Mouse (Mus musculus): ENCODE measurements at regions not wholly inside any gene's neighbourhood (a gene's known extent, or its start where the extent isn't known, plus 50 kb on each side); places are given as distances from the start of the nearest gene placed in this dataset.

GRCm38 (mm10) chr11:64579826-64580225, 143.4 kb upstream of the F930015N05Rik start:
- no peak for TF ChIP-seq USF1 (IDR thresholded peaks at IDR 0.05; ENCODE audit: low read depth)
- no peak for TF ChIP-seq FOSL1 (IDR thresholded peaks at IDR 0.05; ENCODE audit: insufficient read depth, low read length, poor library complexity, severe bottlenecking)
- no peak for TF ChIP-seq MYOG (IDR thresholded peaks at IDR 0.05; ENCODE audit: control insufficient read depth, extremely low read depth, insufficient read length)
- TF ChIP-seq MYOD1 (IDR thresholded peaks at IDR 0.05; ENCODE audit: control insufficient read depth, insufficient read length, low read depth) = no peak
- TF ChIP-seq MAX (IDR thresholded peaks at IDR 0.05) = no peak
- no peak for TF ChIP-seq CEBPB (IDR thresholded peaks at IDR 0.05; ENCODE audit: low read depth)
- TF ChIP-seq CTCF (IDR thresholded peaks at IDR 0.05; ENCODE audit: control insufficient read depth, insufficient read depth, insufficient read length) = no peak
- Histone ChIP-seq H3K27me3 (ENCODE audit: control insufficient read depth, insufficient read depth, insufficient read length) (no peaks in the 10 kb centered on the region), H3K4me3 (ENCODE audit: insufficient read depth, poor library complexity, severe bottlenecking) (no peak overlapping the region), H3K79me3 (ENCODE audit: low read depth) (no peaks in the 10 kb centered on the region), H3K79me2 (ENCODE audit: control insufficient read depth, insufficient read depth) (no peaks in the 10 kb centered on the region), H3K36me3 (ENCODE audit: control insufficient read depth, insufficient read depth) (no peaks in the 10 kb centered on the region), H3ac (ENCODE audit: control insufficient read depth, insufficient read length, low read depth) (no peak overlapping the region)

GRCm38 (mm10) chr11:64586056-64586455, 149.6 kb upstream of the F930015N05Rik start:
- Histone ChIP-seq H3ac (ENCODE audit: control insufficient read depth, insufficient read length, low read depth) (no peak overlapping the region), H3K27me3 (ENCODE audit: control insufficient read depth, insufficient read depth, insufficient read length) (no peaks in the 10 kb centered on the region), H3K79me3 (ENCODE audit: low read depth) (no peaks in the 10 kb centered on the region), H3K79me2 (ENCODE audit: control insufficient read depth, insufficient read depth) (no peaks in the 10 kb centered on the region), H3K4me3 (ENCODE audit: insufficient read depth, poor library complexity, severe bottlenecking) (no peak overlapping the region), H3K36me3 (ENCODE audit: control insufficient read depth, insufficient read depth) (no peaks in the 10 kb centered on the region)
- TF ChIP-seq FOSL1 (IDR thresholded peaks at IDR 0.05; ENCODE audit: insufficient read depth, low read length, poor library complexity, severe bottlenecking) (no peak), MAX (IDR thresholded peaks at IDR 0.05) (no peak), MYOD1 (IDR thresholded peaks at IDR 0.05; ENCODE audit: control insufficient read depth, insufficient read length, low read depth) (no peak), MYOG (IDR thresholded peaks at IDR 0.05; ENCODE audit: control insufficient read depth, extremely low read depth, insufficient read length) (no peak), CEBPB (IDR thresholded peaks at IDR 0.05; ENCODE audit: low read depth) (no peak)

- no peaks in the 10 kb centered on the region for H3K79me3 ChIP-seq (ENCODE audit: low read depth)
- H3K36me3 ChIP-seq (ENCODE audit: control insufficient read depth, insufficient read depth) = no peaks in the 10 kb centered on the region
- H3ac ChIP-seq (ENCODE audit: control insufficient read depth, insufficient read length, low read depth) = no peak overlapping the region
- no peaks in the 10 kb centered on the region for H3K27me3 ChIP-seq (ENCODE audit: control insufficient read depth, insufficient read depth, insufficient read length)
- TF ChIP-seq MAX (IDR thresholded peaks at IDR 0.05) (no peak), FOSL1 (IDR thresholded peaks at IDR 0.05; ENCODE audit: insufficient read depth, low read length, poor library complexity, severe bottlenecking) (no peak), CEBPB (IDR thresholded peaks at IDR 0.05; ENCODE audit: low read depth) (no peak), CTCF (IDR thresholded peaks at IDR 0.05; ENCODE audit: control insufficient read depth, insufficient read depth, insufficient read length) (no peak), USF1 (IDR thresholded peaks at IDR 0.05; ENCODE audit: low read depth) (no peak), MYOG (IDR thresholded peaks at IDR 0.05; ENCODE audit: control insufficient read depth, extremely low read depth, insufficient read length) (no peak), MYOD1 (IDR thresholded peaks at IDR 0.05; ENCODE audit: control insufficient read depth, insufficient read length, low read depth) (no peak)
- H3K79me2 ChIP-seq (ENCODE audit: control insufficient read depth, insufficient read depth) = no peaks in the 10 kb centered on the region
- no peak overlapping the region for H3K4me3 ChIP-seq (ENCODE audit: insufficient read depth, poor library complexity, severe bottlenecking)
These were observed 150.7 kb upstream of the F930015N05Rik start for GRCm38 (mm10) chr11:64587034-64587710.

GRCm38 (mm10) chr11:64587751-64588600, 151.5 kb upstream of the F930015N05Rik start:
- no peak overlapping the region for H3ac ChIP-seq (ENCODE audit: control insufficient read depth, insufficient read length, low read depth)
- TF ChIP-seq CTCF (IDR thresholded peaks at IDR 0.05; ENCODE audit: control insufficient read depth, insufficient read depth, insufficient read length) (no peak), FOSL1 (IDR thresholded peaks at IDR 0.05; ENCODE audit: insufficient read depth, low read length, poor library complexity, severe bottlenecking) (no peak), USF1 (IDR thresholded peaks at IDR 0.05; ENCODE audit: low read depth) (no peak), MYOG (IDR thresholded peaks at IDR 0.05; ENCODE audit: control insufficient read depth, extremely low read depth, insufficient read length) (no peak), MAX (IDR thresholded peaks at IDR 0.05) (no peak), MYOD1 (IDR thresholded peaks at IDR 0.05; ENCODE audit: control insufficient read depth, insufficient read length, low read depth) (no peak), CEBPB (IDR thresholded peaks at IDR 0.05; ENCODE audit: low read depth) (no peak)
- H3K79me3 ChIP-seq (ENCODE audit: low read depth) = no peaks in the 10 kb centered on the region
- no peaks in the 10 kb centered on the region for H3K79me2 ChIP-seq (ENCODE audit: control insufficient read depth, insufficient read depth)
- H3K27me3 ChIP-seq (ENCODE audit: control insufficient read depth, insufficient read depth, insufficient read length) = no peaks in the 10 kb centered on the region
- H3K4me3 ChIP-seq (ENCODE audit: insufficient read depth, poor library complexity, severe bottlenecking) = no peak overlapping the region
- no peaks in the 10 kb centered on the region for H3K36me3 ChIP-seq (ENCODE audit: control insufficient read depth, insufficient read depth)

GRCm38 (mm10) chr11:64588601-64588989, 152.1 kb upstream of the F930015N05Rik start:
- no peaks in the 10 kb centered on the region for H3K36me3 ChIP-seq (ENCODE audit: control insufficient read depth, insufficient read depth)

More at GRCm38 (mm10) chr11:64588601-64588989, 152.1 kb upstream of the F930015N05Rik start:
- Histone ChIP-seq H3K79me2 (ENCODE audit: control insufficient read depth, insufficient read depth) (no peaks in the 10 kb centered on the region), H3K27me3 (ENCODE audit: control insufficient read depth, insufficient read depth, insufficient read length) (no peaks in the 10 kb centered on the region), H3ac (ENCODE audit: control insufficient read depth, insufficient read length, low read depth) (no peak overlapping the region), H3K4me3 (ENCODE audit: insufficient read depth, poor library complexity, severe bottlenecking) (no peak overlapping the region), H3K79me3 (ENCODE audit: low read depth) (no peaks in the 10 kb centered on the region)
- no peak for TF ChIP-seq MYOD1 (IDR thresholded peaks at IDR 0.05; ENCODE audit: control insufficient read depth, insufficient read length, low read depth)
- TF ChIP-seq USF1 (IDR thresholded peaks at IDR 0.05; ENCODE audit: low read depth) = no peak
- no peak for TF ChIP-seq CTCF (IDR thresholded peaks at IDR 0.05; ENCODE audit: control insufficient read depth, insufficient read depth, insufficient read length)
- TF ChIP-seq CEBPB (IDR thresholded peaks at IDR 0.05; ENCODE audit: low read depth) = no peak
- TF ChIP-seq MYOG (IDR thresholded peaks at IDR 0.05; ENCODE audit: control insufficient read depth, extremely low read depth, insufficient read length) = no peak
- no peak for TF ChIP-seq MAX (IDR thresholded peaks at IDR 0.05)
- TF ChIP-seq FOSL1 (IDR thresholded peaks at IDR 0.05; ENCODE audit: insufficient read depth, low read length, poor library complexity, severe bottlenecking) = no peak

All from C2C12 (cell line).